Mouse (Mus musculus) E14TG2a.4 (cell line): ENCODE measurements around the gene Dennd5b.

Experiments
- CTCF ChIP-seq: conservative IDR thresholded peaks from 2 replicates; pipeline ENCODE4 v1.5.1; 2014; ENCODE audit warnings: low read length
- NANOG ChIP-seq: IDR thresholded peaks from 2 replicates; pipeline ENCODE4 v1.6.1; 2014; ENCODE audit warnings: borderline replicate concordance, low read length, mixed read lengths

DNA sequence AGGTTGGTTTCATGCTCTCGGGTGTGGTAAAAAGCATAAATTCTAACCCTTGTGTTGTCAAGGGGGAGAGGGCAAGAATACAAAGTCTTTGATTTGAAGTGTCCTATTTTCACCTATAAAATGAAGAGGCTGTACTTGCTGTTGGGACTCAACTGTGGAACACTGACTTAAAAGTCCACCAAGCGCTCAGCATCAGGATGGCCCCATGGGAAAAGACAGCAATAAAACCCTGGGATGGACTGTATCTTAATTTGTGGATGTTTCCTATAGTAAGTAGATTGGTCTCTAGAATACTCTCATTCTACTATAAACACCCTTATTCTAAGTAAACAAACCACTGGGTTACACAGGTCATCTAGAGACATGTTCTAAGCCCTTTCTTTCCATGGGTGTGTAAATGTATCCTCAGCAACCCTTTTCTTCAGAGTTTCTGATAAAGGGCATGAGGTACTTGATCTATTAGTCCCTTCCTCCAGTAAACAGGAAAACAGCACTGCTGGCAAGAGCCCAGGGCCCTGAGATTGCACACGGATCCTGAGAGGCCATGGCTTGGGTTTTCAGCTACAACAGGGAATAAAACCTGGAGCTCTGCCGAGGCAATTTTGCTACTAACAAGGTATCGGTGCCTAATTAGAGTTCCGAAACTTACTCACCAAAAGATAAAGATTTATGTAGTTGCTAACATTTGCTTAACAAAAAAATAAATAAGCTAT is 109.7 kb downstream of the Dennd5b start:
- TF ChIP-seq NANOG (no peak), CTCF (no peak)
